Mouse (Mus musculus) cerebellum, adult 2 months (tissue): ENCODE data around the gene Caln1.

ENCODE experiments used
- CTCF ChIP-seq: fragments of 200-500 bp; IDR thresholded peaks from 2 replicates; pipeline ENCODE4 v1.5.1; 2011; ENCODE audit warnings: low read depth, mild to moderate bottlenecking, control low read depth, low read length, moderate library complexity, borderline replicate concordance; ENCODE audit not compliant: insufficient read depth
- POLR2A ChIP-seq: fragments of 200-500 bp; IDR thresholded peaks from 2 replicates; pipeline ENCODE4 v1.6.1; 2011; ENCODE audit warnings: low read length, control low read depth, borderline replicate concordance; ENCODE audit not compliant: insufficient read depth

GRCm38 (mm10) chr5:130596541-130596940, 227.3 kb downstream of the Caln1 start:
- TF ChIP-seq CTCF (no peak), POLR2A (no peak)
